Mouse (Mus musculus) megakaryocyte, embryonic 14.5 days (primary cell): Measurements from ENCODE around the gene Prpf40b.

Experiments used
- FLI1 ChIP-seq: IDR thresholded peaks from 2 replicates; pipeline ENCODE4 v1.6.1; 2012; ENCODE audit warnings: low read length, inconsistent platforms, mixed read lengths
- GATA1 ChIP-seq: IDR thresholded peaks from 3 replicates; pipeline ENCODE4 v1.6.1; 2012; ENCODE audit warnings: mixed read lengths, low read length, inconsistent platforms, borderline replicate concordance

DNA sequence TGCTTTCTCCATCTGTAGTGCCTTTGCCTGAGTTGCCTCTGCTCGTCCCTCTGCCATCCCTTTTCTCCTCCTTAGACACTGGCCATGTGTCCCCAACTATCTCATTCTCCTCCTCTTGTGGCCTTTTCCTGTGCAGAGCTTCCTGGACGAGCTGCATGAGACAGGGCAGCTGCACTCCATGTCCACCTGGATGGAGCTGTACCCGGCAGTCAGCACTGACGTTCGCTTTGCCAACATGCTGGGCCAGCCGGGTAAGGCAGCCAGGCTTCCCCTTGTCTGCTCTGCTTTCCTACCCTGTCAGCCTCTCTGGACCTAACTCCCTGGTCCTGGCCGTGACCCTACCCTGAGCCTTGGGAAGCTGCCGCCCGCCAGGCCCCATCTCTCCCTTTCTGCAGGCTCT lies 14.7 kb downstream of the Prpf40b start:
- TF ChIP-seq GATA1 = no peak
- no peak for TF ChIP-seq FLI1
